Mouse (Mus musculus) kidney, adult 8-10 months (tissue): Measurements from ENCODE around the gene Aldh3a1.

Experiments
- DNase-seq, 2 experiments: peaks; one replicate each; pipeline ENCODE4 v3.0.0; 2022

The Aldh3a1 gene

DNA sequence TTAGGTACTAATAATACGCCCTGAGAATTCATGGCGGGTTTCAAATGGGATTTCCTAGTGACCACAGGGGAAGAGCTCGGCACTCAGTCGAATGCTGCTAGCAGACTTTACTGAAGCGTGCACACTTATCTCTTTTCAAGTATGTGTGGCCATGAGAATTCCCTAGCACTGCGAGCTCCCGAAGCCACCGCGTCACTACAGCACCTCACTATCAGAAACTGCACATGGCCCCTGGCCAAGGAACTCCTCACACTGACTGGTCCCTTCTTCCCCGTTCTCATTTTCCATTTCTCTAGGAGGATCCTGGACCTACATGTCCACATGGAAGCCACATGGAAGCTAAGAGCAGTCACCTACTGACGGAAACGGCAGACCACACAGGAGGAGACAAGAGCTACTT, 45.5 kb downstream of the Aldh3a1 start:
- no peak for DNase-seq

DNA sequence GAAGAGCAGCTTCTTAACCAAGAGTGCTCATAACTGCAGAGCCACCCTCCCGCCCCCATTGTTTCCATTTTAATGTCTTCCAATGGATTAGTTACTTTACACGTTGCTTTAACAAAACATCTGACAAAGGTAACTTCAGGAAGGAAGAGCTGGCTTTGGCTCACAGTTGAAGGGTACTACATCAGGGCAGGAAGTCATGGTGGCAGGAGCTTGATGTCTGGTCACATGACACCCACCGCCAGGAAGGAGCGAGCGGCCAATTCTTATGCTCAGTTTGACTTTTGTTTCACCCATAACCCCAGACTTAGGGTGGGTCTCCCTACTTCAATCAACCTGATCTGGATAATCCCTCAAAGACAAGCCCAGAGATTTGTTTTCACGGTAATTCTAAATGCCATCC, 51.8 kb downstream of the Aldh3a1 start:
- no peak for DNase-seq

DNA sequence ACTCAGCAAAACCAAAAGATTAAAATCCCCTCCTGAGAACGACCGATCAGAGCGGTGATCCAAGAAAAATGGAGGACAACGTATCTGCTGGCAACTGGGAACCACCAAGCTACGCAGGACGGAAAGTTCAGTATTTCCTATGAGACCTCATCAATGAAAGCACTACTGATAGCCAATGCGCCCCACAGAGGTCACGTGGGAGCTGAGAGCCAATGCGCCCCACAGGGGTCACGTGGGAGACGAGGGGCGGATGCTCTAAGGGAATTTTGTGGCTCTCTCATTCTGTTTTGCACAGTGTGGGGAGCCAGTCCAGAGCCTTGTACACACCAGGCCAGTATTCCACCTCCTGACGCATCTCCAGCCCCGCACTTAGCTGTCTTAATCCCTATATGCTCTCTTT, 55.2 kb downstream of the Aldh3a1 start:
- DNase-seq: no peak

DNA sequence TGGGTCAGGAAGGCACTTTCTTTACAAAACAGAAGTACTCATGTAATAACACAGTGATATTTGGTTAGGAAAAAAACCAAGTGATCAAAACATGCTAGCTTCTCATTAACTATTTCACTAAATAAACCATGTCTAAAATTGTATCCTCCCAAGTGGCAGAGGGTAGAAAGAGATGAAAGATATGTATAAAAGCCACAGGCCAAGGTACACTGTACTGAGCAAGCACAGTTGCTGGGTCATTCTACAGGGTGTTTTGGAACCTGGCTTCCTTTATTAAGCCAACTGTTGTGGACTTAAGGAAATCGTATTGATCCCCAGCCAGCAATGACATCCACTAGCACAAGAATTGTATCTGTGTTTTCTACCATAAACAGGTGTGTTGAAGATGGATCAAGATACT, 56.5 kb downstream of the Aldh3a1 start:
- no peak for DNase-seq

- peak; percentile 95 to 97 for DNase-seq
These were observed 59.5 kb downstream of the Aldh3a1 start, which contains the start of gene Aldh3a2 for GRCm38 (mm10) chr11:61266551-61267533. TSS of gene Aldh3a2 (minus strand) at chr11:61267464.
